Mouse (Mus musculus) spleen, adult 2 months (tissue): ENCODE data around the gene Usp24.

Source experiments
- CTCF ChIP-seq: fragments of 200-500 bp; IDR thresholded peaks from 2 replicates; pipeline ENCODE4 v1.5.1; 2011; ENCODE audit warnings: mild to moderate bottlenecking, inconsistent platforms; ENCODE audit not compliant: insufficient read depth, insufficient read length, insufficient replicate concordance; ENCODE audit errors: extremely low read depth
- POLR2A ChIP-seq: fragments of 200-500 bp; IDR thresholded peaks from 2 replicates; pipeline ENCODE4 v1.6.1; 2011; ENCODE audit warnings: low read depth, low read length, inconsistent platforms

- no peak for TF ChIP-seq POLR2A
- TF ChIP-seq CTCF, result no peak
Observed at GRCm38 (mm10) chr4:106437207-106437606, 121.2 kb downstream of the Usp24 start.
